In the genomic region with DNA sequence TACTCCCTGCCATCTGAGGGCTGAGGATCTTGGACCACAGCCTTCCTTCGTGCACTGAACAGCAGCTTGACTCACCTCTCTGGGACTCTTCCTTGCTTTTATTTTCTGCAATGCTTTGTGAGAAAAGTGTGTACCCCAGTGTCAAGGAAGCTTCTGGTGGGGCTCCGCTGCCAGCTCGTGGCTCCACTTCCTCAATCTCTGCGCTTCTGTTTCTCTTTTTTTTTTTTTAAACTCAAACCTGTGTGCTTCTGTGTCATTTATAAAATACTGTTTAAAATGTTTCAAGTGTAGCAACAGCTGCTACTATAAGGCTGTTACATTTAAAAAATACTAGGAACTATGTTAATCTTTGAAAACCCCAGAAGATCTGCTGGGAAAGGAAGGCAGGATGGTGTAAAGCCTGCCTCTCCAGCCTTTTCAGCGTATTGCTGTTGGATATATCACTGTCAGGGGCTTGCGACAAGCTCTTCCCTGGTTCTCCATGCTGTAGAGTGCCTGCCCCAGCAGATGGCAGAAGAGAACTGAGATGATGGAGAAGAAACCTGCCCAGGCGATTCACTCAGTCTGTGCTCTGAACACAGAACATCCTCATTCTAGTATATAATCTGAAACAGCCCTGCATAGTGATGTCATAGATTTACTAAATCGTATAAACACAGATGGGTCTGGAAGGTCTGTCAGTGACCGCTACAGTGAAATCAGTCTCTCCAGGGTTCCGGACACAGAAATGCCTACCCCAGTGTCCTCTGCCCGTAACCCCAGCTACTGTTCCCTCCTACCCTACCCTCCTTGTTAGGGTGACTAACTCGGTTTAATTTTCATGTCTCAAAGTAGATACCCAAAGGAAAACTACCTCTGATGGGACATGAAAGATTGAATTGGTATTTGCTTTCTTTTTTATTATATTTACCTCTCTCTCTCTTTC, we compare ENCODE assay signal across 8 mouse cellular contexts.
DNase-seq lines count a peak whose midpoint lies in the region; ATAC-seq and TF ChIP-seq lines count a peak whose summit lies in the region.

No protein-coding gene starts in this region.

- H3K4me3 ChIP-seq in CH12.LX (replicated peaks in 1 of 3; ENCODE audit: low read depth in 2 of 3, low read length in 2 of 3, poor library complexity in 1 of 3) = peak overlapping the region in 1 of 3 experiments; percentile 26
- H3K4me3 ChIP-seq in layer of hippocampus, adult 2 months = no peak overlapping the region
- H3K4me3 ChIP-seq in lung, adult 2 months (replicated peaks; ENCODE audit: extremely low read depth, low read depth, low read length) = no peak overlapping the region
- no peak overlapping the region for H3K4me3 ChIP-seq in neural tube, embryonic 14.5 days (ENCODE audit: low read depth, low read length)
- no peak overlapping the region for H3K4me3 ChIP-seq in testis, adult 2 months (ENCODE audit: control insufficient read depth, low read depth, low read length)

- peak; percentile 92 for DNase-seq in CH12.LX (ENCODE audit: extremely low read depth)
- DNase-seq in cerebellum, adult 18-20 months = peak; percentile 81 to 86
- DNase-seq in forelimb bud, embryonic 11.5 days (ENCODE audit: low read depth, low spot score) = peak; percentile 63
- peak; percentile 93 for DNase-seq in heart, postnatal 4 days
- DNase-seq in layer of hippocampus, adult 2 months (ENCODE audit: low spot score in 2 of 2) = peak; percentile 89 to 92
- DNase-seq in lung, adult 2 months = peak; percentile 70

- in situ Hi-C loops in CH12.LX (cut with MboI; ENCODE audit: low pct_ligation_motif_present, low pct_unique_long_range_greater_than_20kb, low sequenced_read_pairs) = loop anchor here (10.0 kb wide), 1 partner anchor 494 kb away; no protein-coding TSS in a partner anchor

- 21% methylated on average over 12 of the region's 12 CpGs for WGBS in lung, adult 2 months
- WGBS in neural tube, embryonic 14.5 days = 59% methylated on average over 12 of the region's 12 CpGs

- H3K9me3 ChIP-seq in CH12.LX (replicated peaks; ENCODE audit: low read length) = no peaks in the 10 kb centered on the region
- H3K9me3 ChIP-seq in neural tube, embryonic 14.5 days (ENCODE audit: control insufficient read depth, low read length) = no peaks in the 10 kb centered on the region

- peaks cover 4 to 40% of the 10 kb centered on the region in 2 experiments; a peak in 3 of 4 replicates for H3K4me1 ChIP-seq in CH12.LX (ENCODE audit: control insufficient read depth in 1 of 2, insufficient read depth in 2 of 2)
- H3K4me1 ChIP-seq in lung, adult 2 months (ENCODE audit: control insufficient read depth, insufficient read depth, low read length) = peaks cover 3% of the 10 kb centered on the region
- no peaks in the 10 kb centered on the region for H3K4me1 ChIP-seq in neural tube, embryonic 14.5 days (ENCODE audit: control insufficient read depth, insufficient read depth, low read length)
- no peaks in the 10 kb centered on the region for H3K4me1 ChIP-seq in testis, adult 2 months (ENCODE audit: control insufficient read depth, insufficient read depth, low read length)

- no peak overlapping the region for H3K27ac ChIP-seq in CH12.LX (ENCODE audit: insufficient read depth, low read depth)
- H3K27ac ChIP-seq in layer of hippocampus, adult 2 months = peak overlapping the region; percentile 46; the same call in 1 of the 2 replicates
- no peak overlapping the region for H3K27ac ChIP-seq in neural tube, embryonic 14.5 days (ENCODE audit: low read depth, low read length)
- no peak overlapping the region; the same call in 1 of the 2 replicates for H3K27ac ChIP-seq in testis, adult 2 months (ENCODE audit: control insufficient read depth, insufficient read depth, low read depth, low read length)

- ATAC-seq in neural tube, embryonic 14.5 days (ENCODE audit: low read depth) = peak; percentile 91

- 0 out of 2 replicates have a peak overlapping the region, but pooled peaks have one; percentile 36 for H3K9ac ChIP-seq in CH12.LX (ENCODE audit: insufficient read depth, low read depth)
- H3K9ac ChIP-seq in neural tube, embryonic 14.5 days (replicated peaks; ENCODE audit: low read depth, low read length) = no peak overlapping the region

- no peaks in the 10 kb centered on the region for H3K27me3 ChIP-seq in CH12.LX (replicated peaks)
- no peaks in the 10 kb centered on the region for H3K27me3 ChIP-seq in neural tube, embryonic 14.5 days (ENCODE audit: control insufficient read depth, insufficient read depth, low read length)
- no peaks in the 10 kb centered on the region for H3K27me3 ChIP-seq in testis, adult 2 months (ENCODE audit: control insufficient read depth, insufficient read depth, low read length)

- H3K4me2 ChIP-seq in CH12.LX (ENCODE audit: insufficient read depth, low read depth, poor library complexity, severe bottlenecking) = peak overlapping the region; percentile 75; the same call in 1 of the 2 replicates
- H3K4me2 ChIP-seq in neural tube, embryonic 14.5 days (ENCODE audit: low read depth, low read length) = no peak overlapping the region

- peak; percentile 98 for TF ChIP-seq RAD21 in CH12.LX (IDR thresholded peaks at IDR 0.05; ENCODE audit: low read depth, low read length)

- TF ChIP-seq POLR2A in CH12.LX (IDR thresholded peaks at IDR 0.05; ENCODE audit: low read depth, low read length) = no peak
- no peak for TF ChIP-seq POLR2A in lung, adult 2 months (IDR thresholded peaks at IDR 0.05; ENCODE audit: borderline replicate concordance, extremely low read depth, low read depth, low read length)
- TF ChIP-seq POLR2A in testis, adult 2 months (IDR thresholded peaks at IDR 0.05; ENCODE audit: control insufficient read depth, low read depth, low read length) = no peak

- H3K79me2 ChIP-seq in CH12.LX (replicated peaks; ENCODE audit: control insufficient read depth, extremely low read depth, insufficient read depth, poor library complexity, severe bottlenecking) = no peaks in the 10 kb centered on the region

- peak; percentile 48 to 96 for TF ChIP-seq CTCF in CH12.LX (conservative IDR thresholded peaks at IDR 0.05 in 1 of 2, IDR thresholded peaks at IDR 0.05 in 1 of 2; ENCODE audit: low read depth in 2 of 2, low read length in 2 of 2)
- TF ChIP-seq CTCF in layer of hippocampus, adult 2 months (conservative IDR thresholded peaks at IDR 0.05) = peak; percentile 91
- TF ChIP-seq CTCF in lung, adult 2 months (IDR thresholded peaks at IDR 0.05; ENCODE audit: insufficient read depth, low read length) = peak; percentile 82
- peak; percentile 46; the same call in 1 of the 2 replicates for TF ChIP-seq CTCF in testis, adult 2 months (IDR thresholded peaks at IDR 0.05; ENCODE audit: control insufficient read depth, insufficient read depth, insufficient replicate concordance, low read depth, low read length)

- TF ChIP-seq EP300 in CH12.LX (IDR thresholded peaks at IDR 0.05; ENCODE audit: low read length) = no peak

- no peaks in the 10 kb centered on the region for H3K36me3 ChIP-seq in CH12.LX (replicated peaks in 1 of 2; ENCODE audit: control insufficient read depth in 1 of 2, insufficient read depth in 1 of 2, low read length in 1 of 2)
- H3K36me3 ChIP-seq in neural tube, embryonic 14.5 days (ENCODE audit: control insufficient read depth, insufficient read depth, low read length) = no peaks in the 10 kb centered on the region
- H3K36me3 ChIP-seq in testis, adult 2 months (ENCODE audit: control insufficient read depth, insufficient read depth, low read length) = no peaks in the 10 kb centered on the region

- dilution Hi-C loops in CH12.LX (cut with MboI; ENCODE audit: extremely low pct_ligation_motif_present, extremely low pct_unique_long_range_greater_than_20kb, low sequenced_read_pairs) = no loop called here

TF ChIP-seq in CH12.LX, 34 proteins besides CTCF, POLR2A, EP300 and RAD21 (continues in another document):
- TF ChIP-seq NRF1 (IDR thresholded peaks at IDR 0.05; ENCODE audit: low read depth, low read length) (no peak), MAZ (IDR thresholded peaks at IDR 0.05; ENCODE audit: low read depth, low read length) (no peak), KAT2A (IDR thresholded peaks at IDR 0.05; ENCODE audit: insufficient replicate concordance, low read length) (no peak), GABPA (IDR thresholded peaks at IDR 0.05; ENCODE audit: insufficient replicate concordance, low read depth, low read length) (no peak), ZMIZ1 (IDR thresholded peaks at IDR 0.05; ENCODE audit: low read depth, low read length) (no peak), MEF2A (IDR thresholded peaks at IDR 0.05; ENCODE audit: borderline replicate concordance, low read depth, low read length) (0 out of 2 replicates have a peak, but pooled peaks have one; percentile 37), USF1 (IDR thresholded peaks at IDR 0.05; ENCODE audit: low read depth, low read length) (no peak), ETS1 (conservative IDR thresholded peaks at IDR 0.05; ENCODE audit: low read depth, low read length) (no peak; the same call in 1 of the 2 replicates), MAFK (IDR thresholded peaks at IDR 0.05; ENCODE audit: insufficient replicate concordance, low read length) (no peak), RCOR1 (conservative IDR thresholded peaks at IDR 0.05; ENCODE audit: low read depth, low read length) (no peak), PAX5 (IDR thresholded peaks at IDR 0.05; ENCODE audit: low read length) (no peak), POLR2AphosphoS2 (IDR thresholded peaks at IDR 0.05; ENCODE audit: low read depth, low read length) (no peak), HCFC1 (IDR thresholded peaks at IDR 0.05; ENCODE audit: low read depth, low read length) (no peak), MYC (IDR thresholded peaks at IDR 0.05; ENCODE audit: low read depth, low read length) (peak; percentile 43; the same call in 1 of the 2 replicates), ZKSCAN1 (IDR thresholded peaks at IDR 0.05; ENCODE audit: borderline replicate concordance, low read depth, low read length) (no peak), ZNF384 (IDR thresholded peaks at IDR 0.05; ENCODE audit: low read depth, low read length) (peak; percentile 69), E2F4 (IDR thresholded peaks at IDR 0.05; ENCODE audit: insufficient replicate concordance, low read depth, low read length) (no peak), CHD1 (IDR thresholded peaks at IDR 0.05; ENCODE audit: low read depth, low read length) (no peak), TBP (conservative IDR thresholded peaks at IDR 0.05; ENCODE audit: low read depth, low read length) (no peak), BHLHE40 (IDR thresholded peaks at IDR 0.05; ENCODE audit: low read depth, low read length) (no peak), SIN3A (IDR thresholded peaks at IDR 0.05; ENCODE audit: low read length) (no peak), CHD2 (IDR thresholded peaks at IDR 0.05; ENCODE audit: low read length) (no peak), IRF4 (IDR thresholded peaks at IDR 0.05; ENCODE audit: low read depth, low read length) (peak; percentile 38; the same call in 1 of the 2 replicates), JUND (conservative IDR thresholded peaks at IDR 0.05; ENCODE audit: low read depth, low read length) (0 out of 2 replicates have a peak, but pooled peaks have one; percentile 12), JUN (IDR thresholded peaks at IDR 0.05; ENCODE audit: insufficient read depth, low read depth, low read length) (no peak), TCF12 (IDR thresholded peaks at IDR 0.05; ENCODE audit: low read depth, low read length) (no peak)
